Mouse (Mus musculus) gastrocnemius, postnatal 4 days (tissue): ENCODE measurements around the gene Kat7. TPM values are rescaled to one million over a fixed set of nuclear protein-coding genes. Genes with fewer than 3 reads are reported as not detected.
A peak's percentile ranks its signal among the peaks of the same experiment; 100 is the strongest.

Experiments
- DNase-seq, 2 experiments: peaks; one replicate each; pipeline ENCODE4 v3.0.0; 2021 to 2022; ENCODE audit warnings: low spot score in 2 of 2, mixed read lengths in 2 of 2
- total RNA-seq, 2 experiments: library from RNA; stranded (reverse); gene quantifications; 2 replicates each; pipeline ENCODE4 v1.2.3; 2021

Kat7 gene
- total RNA-seq, 2 experiments from 2014 or later = 44.2 to 44.4 TPM

DNA sequence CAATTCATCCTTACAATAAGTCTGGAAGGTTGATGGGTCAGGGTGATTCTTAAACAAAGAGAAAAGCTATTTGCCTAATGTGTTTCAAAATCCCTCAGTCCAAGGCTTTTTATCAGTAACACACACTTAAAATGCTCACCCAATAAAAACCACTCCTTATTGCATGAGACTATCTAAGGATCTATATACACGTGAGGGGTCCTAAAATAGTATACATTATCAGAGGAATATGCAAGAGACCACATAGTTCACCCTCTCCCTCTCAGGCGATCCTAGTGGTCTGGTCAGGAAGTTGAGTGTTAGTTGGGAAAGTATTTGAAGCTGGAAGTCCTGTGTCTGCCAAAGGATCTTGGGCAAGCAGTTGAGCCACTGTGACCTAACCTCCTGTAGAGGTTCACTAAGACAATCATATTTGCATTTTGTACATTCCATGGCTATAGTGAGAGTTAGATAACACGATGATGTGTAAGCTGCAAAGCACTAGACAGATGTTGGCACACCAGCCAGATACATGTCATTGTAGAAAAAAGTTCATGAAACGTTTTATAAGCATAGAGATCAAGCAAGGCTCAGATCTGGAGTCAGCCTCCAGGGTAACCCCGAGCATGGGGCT is 24.5 kb upstream of the Kat7 start:
- DNase-seq = no peak

DNA sequence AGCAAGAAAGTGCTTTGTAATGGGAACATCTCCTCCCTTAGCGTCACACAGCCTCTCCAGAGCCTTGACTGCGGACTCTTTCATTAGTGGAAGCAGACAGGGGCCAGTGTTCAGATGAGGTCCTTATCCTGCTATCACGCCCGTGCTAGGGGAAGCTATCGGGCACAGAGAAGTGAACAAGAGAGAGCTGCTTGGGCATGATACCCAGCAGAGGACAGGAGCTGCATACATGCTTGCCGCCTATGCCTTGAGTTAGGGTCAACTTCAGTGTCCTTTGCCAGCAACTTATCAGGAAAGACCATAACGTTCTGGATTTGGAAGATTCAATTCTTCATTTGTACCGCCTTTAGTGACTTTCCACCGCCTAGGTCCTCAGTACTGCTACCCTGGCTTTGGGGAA is 23.8 kb upstream of the Kat7 start:
- DNase-seq = no peak

GRCm38 (mm10) chr11:95333209-95333608 is 23.2 kb upstream of the Kat7 start:
- DNase-seq = no peak

DNA sequence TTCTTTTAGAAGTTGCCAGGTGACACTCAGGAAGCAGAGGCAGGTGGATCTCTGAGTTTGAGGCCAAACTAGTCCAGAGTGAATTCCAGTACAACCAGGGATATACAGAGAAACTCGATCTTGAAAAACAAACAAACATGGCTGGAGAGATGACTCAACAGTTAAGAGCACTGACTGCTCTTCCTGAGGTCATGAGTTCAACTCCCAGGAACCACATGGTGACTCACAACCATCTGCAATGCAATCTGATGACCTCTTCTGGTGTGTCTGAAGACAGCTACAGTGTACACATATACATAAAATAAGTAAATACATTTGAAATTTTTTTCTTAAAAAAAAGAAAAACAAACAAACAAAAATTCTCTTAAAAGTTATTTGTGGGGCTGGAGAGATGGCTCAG is 20.6 kb upstream of the Kat7 start:
- DNase-seq = no peak

DNA sequence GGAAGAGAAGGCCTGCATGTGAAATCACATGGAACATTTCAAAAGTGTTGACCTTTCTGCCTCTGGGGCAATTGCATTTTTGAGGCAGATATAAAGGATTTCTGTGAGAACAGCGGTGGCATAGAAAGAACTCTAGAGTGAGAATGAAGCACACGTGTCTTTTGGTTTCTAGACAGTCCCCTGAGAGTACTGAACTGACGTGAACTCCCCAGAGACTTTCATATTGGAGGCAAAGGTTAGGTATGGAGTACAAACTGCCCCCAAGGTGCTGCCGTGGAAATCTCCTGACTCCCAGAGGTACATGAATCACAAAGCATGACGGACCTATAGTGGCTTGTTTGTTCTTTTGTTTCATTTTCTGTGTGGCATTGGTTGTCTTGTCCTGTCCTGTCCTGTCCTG is 18.6 kb upstream of the Kat7 start:
- no peak for DNase-seq

- no peak for DNase-seq
These were observed 16.2 kb upstream of the Kat7 start for GRCm38 (mm10) chr11:95326243-95326642.

DNA sequence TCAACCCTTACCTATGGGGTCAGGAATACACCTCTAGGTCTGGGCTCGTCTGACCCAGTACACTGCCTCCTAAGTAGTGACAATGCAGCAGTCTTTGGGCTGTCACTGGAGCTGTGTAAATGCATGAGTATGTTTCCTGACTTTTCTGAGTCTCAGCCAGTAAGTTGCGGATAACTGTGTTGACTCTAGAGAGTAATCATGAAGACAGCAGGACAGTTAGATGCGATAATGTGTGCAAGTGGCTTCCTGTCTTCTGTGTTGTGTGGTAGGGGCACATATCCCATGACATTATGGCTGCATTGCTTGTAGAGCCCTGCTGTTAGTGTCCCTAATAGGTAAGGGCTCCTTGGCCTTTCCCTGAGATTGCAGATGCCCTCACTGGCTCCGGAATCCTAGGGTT is 15.8 kb upstream of the Kat7 start:
- no peak for DNase-seq

GRCm38 (mm10) chr11:95324181-95324580 is 14.1 kb upstream of the Kat7 start:
- DNase-seq = no peak

GRCm38 (mm10) chr11:95320010-95320409 is 10.0 kb upstream of the Kat7 start:
- DNase-seq = no peak

GRCm38 (mm10) chr11:95319506-95319905 is 9.5 kb upstream of the Kat7 start:
- DNase-seq = no peak

- DNase-seq = no peak
These were observed 8.1 kb upstream of the Kat7 start for GRCm38 (mm10) chr11:95318116-95318515.

GRCm38 (mm10) chr11:95315215-95315955 is 5.3 kb upstream of the Kat7 start:
- no peak for DNase-seq

DNA sequence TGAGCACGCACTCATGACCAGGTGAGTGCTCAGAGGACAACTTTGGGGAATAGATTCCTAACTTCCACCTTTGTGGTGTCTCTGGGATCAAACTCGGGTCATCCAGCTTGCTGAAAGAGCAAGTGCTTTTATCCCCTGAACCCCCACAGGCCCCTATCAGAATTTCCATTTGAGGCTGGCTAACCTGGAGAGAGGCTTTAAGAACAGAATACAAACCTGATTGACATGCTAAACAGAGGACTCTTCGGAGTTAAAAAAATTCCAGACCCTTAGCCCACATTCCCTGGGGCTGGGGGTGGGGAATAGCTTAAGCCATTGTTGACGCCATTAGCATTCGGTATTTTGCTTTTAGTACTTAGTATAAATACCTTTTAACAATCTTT is 1.4 kb upstream of the Kat7 start:
- no peak for DNase-seq

DNA sequence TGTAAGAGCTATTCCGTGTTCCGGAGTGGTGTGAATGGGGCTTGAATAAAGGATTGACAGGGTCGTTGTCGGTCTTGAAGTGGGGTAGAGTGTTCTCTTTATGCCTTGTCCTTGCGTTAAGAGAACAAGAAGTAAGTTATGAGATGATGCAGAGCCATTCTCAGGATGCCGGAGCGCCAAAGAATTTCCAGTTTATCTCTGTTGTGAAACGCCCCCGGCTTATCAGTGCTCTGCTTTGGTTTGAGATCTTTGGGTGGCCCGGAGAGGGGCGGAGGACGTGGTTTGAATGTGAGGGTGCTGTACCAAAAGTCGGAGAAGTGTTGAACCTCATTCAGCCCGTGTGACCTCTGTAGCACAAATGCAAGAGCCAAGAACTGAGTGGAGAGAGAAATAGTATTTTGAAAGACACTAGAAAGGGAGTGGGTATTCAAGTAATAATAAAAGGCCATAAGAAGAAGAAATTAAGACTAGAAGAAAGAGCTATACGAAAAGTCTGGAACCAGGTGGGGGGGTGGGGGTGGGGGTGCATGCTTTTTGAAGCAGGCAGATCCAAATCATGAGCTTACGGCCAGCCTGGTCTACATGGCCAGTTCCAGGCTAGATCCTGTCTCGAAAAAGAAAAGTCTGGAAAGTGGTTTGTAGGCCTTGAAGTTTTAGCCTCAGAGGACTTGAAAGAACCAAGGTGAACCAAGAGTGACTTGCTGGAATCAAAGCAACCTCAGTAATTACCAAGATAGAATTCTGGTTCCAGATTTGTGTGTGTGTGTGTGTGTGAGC is 790 bp upstream of the Kat7 start:
- no peak for DNase-seq

DNA sequence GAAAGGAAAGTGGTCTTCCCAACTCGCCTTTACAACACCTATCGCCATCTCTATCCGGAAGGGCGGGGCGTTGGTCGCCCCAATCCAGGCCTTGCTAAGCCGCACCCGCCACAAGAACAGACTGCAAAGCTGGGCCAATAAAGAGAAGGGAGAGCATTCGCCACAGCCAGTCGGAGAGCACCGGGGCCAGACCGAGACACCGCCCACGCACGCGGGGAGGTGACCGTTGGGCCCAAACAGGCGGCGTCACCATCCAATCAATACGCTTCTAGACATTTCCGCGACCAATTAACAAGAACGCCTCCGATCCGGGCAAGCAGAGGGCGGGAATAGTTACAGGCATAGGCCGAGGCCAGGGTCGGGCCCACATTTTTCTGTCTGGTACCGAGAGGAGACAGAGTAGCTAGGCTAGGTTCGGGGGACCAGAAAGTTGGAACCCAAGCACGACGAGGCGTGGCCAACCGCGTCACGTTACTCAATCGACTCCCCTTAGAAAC is 488 bp downstream of the Kat7 start:
- peak; percentile 92 to 96 for DNase-seq

GRCm38 (mm10) chr11:95307526-95307925 is 2.5 kb downstream of the Kat7 start:
- DNase-seq = no peak

- no peak for DNase-seq
These were observed 4.4 kb downstream of the Kat7 start for GRCm38 (mm10) chr11:95305600-95305999.

- DNase-seq = no peak
These were observed 8.3 kb downstream of the Kat7 start for GRCm38 (mm10) chr11:95301772-95302171.

GRCm38 (mm10) chr11:95299886-95300285 is 10.2 kb downstream of the Kat7 start:
- DNase-seq = no peak

DNA sequence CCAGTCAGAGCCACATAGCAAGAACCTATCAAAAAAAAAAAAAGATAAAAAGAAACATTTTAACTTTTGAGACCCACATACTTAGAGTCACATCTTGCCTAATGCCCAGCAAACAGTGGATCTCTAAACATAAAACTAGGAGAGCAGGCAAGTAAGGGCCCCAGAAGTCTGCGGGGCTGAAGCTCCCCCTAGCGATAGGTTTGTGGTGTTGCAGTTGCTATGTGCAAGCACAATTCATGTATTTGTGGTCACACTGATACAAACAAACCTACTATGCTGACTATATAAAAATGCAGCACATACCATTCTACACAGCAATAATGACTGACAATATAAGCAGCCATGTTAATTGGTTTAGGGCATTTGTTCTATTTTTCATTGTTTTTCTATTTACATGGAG is 11.9 kb downstream of the Kat7 start:
- no peak for DNase-seq

DNA sequence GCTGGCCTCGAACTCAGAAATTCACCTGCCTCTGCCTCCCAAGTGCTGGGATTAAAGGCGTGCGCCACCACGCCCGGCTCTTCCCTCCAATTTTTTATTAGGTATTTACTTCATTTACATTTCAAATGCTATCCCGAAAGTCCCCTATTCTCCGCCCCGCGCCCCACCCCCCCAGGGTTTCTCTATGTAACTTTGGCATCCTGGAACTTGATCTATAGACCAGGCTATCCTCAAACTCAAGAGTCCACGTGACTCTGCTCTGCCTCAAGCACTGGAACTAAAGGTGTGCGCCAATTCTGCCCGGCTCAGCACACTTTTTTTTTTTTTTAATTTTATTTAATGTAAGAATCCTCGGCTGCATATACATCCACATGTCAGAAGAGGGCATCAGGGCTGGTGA is 14.3 kb downstream of the Kat7 start:
- no peak for DNase-seq

GRCm38 (mm10) chr11:95293017-95293624 is 16.9 kb downstream of the Kat7 start:
- no peak for DNase-seq
